9 mouse cellular contexts compared by ENCODE assay signal in genomic region chr7:98503951-98504647, GRCm38 (mm10). TPM values are rescaled to one million over a fixed set of nuclear protein-coding genes. Genes with fewer than 3 reads are reported as not detected.
DNase-seq lines count a peak whose midpoint lies in the region; ATAC-seq and TF ChIP-seq lines count a peak whose summit lies in the region.
"Had no signal": no experiment of that assay in that cellular context is flagged by ENCODE, and none has a peak within 500 bp of the region (broad histone marks: within the 10 kb centered on the region; RNA-seq: fewer than 3 reads in every experiment).

No protein-coding gene starts in this region.

- no peak overlapping the region for H3K9ac ChIP-seq in forebrain, embryonic 12.5 days
- no peak overlapping the region for H3K9ac ChIP-seq in intestine, postnatal 0 days (ENCODE audit: low read depth, low read length)
- H3K9ac ChIP-seq in stomach, embryonic 15.5 days = no peak overlapping the region
- H3K9ac ChIP-seq: liver, embryonic 14.5 days had no signal

- H3K4me2 ChIP-seq in forebrain, embryonic 12.5 days = no peak overlapping the region
- H3K4me2 ChIP-seq in intestine, postnatal 0 days (replicated peaks; ENCODE audit: low read depth) = no peak overlapping the region
- no peak overlapping the region for H3K4me2 ChIP-seq in stomach, embryonic 15.5 days

- no peak overlapping the region for H3K4me3 ChIP-seq in forebrain, embryonic 10.5 days
- no peak overlapping the region for H3K4me3 ChIP-seq in forebrain, embryonic 12.5 days (replicated peaks)
- H3K4me3 ChIP-seq in intestine, postnatal 0 days (ENCODE audit: low read depth, low read length) = no peak overlapping the region
- no peak overlapping the region for H3K4me3 ChIP-seq in stomach, embryonic 15.5 days (replicated peaks)

- ATAC-seq in forebrain, embryonic 12.5 days (ENCODE audit: low FRiP score) = no peak
- ATAC-seq in intestine, postnatal 0 days = peak; percentile 39; the same call in 1 of the 2 replicates
- ATAC-seq in stomach, embryonic 15.5 days (ENCODE audit: insufficient read depth, low FRiP score, low read depth) = peak; percentile 59
- no peak for ATAC-seq in erythroid progenitor cell, adult 5-6 weeks (replicated peaks; ENCODE audit: low FRiP score, poor library complexity, severe bottlenecking)
- no peak for ATAC-seq in inflammation-experienced regulatory T-cells, adult 6 months

- H3K4me1 ChIP-seq in forebrain, embryonic 10.5 days = peaks cover 58% of the 10 kb centered on the region
- H3K4me1 ChIP-seq in forebrain, embryonic 12.5 days = peaks cover 29% of the 10 kb centered on the region
- H3K4me1 ChIP-seq in intestine, postnatal 0 days (replicated peaks; ENCODE audit: control insufficient read depth, insufficient read depth, low read length) = no peaks in the 10 kb centered on the region
- peaks cover 30% of the 10 kb centered on the region for H3K4me1 ChIP-seq in stomach, embryonic 15.5 days

- H3K27me3 ChIP-seq in forebrain, embryonic 10.5 days (ENCODE audit: poor library complexity, severe bottlenecking) = no peaks in the 10 kb centered on the region
- no peaks in the 10 kb centered on the region for H3K27me3 ChIP-seq in forebrain, embryonic 12.5 days
- no peaks in the 10 kb centered on the region for H3K27me3 ChIP-seq in intestine, postnatal 0 days (replicated peaks; ENCODE audit: control insufficient read depth, insufficient read depth, low read length)
- no peaks in the 10 kb centered on the region for H3K27me3 ChIP-seq in stomach, embryonic 15.5 days (replicated peaks)

- no peaks in the 10 kb centered on the region for H3K36me3 ChIP-seq in forebrain, embryonic 10.5 days (replicated peaks)
- H3K36me3 ChIP-seq in forebrain, embryonic 12.5 days (replicated peaks) = no peaks in the 10 kb centered on the region
- H3K36me3 ChIP-seq in intestine, postnatal 0 days (ENCODE audit: control insufficient read depth, insufficient read depth) = peaks cover 3% of the 10 kb centered on the region; the same call in 1 of the 2 replicates
- H3K36me3 ChIP-seq in stomach, embryonic 15.5 days = 0 out of 2 replicates have a peak, but pooled peaks cover 4% of the 10 kb centered on the region

- TF ChIP-seq CTCF in intestine, postnatal 0 days (IDR thresholded peaks at IDR 0.05; ENCODE audit: low read depth) = no peak

- no peak for DNase-seq in forebrain, embryonic 10.5 days (ENCODE audit: extremely low spot score, low spot score)
- peak; percentile 60 to 71 for DNase-seq in right cerebral cortex, postnatal 10 days (ENCODE audit: low spot score in 2 of 2)
- no peak for DNase-seq in right cerebral cortex, postnatal 25 days

- WGBS in forebrain, embryonic 10.5 days = 66% methylated on average over 6 of the region's 6 CpGs
- WGBS in forebrain, embryonic 12.5 days = 79% methylated on average over 5 of the region's 6 CpGs
- 59% methylated on average over 6 of the region's 6 CpGs for WGBS in intestine, postnatal 0 days
- 51% methylated on average over 6 of the region's 6 CpGs for WGBS in stomach, embryonic 15.5 days

- H3K9me3 ChIP-seq in forebrain, embryonic 10.5 days = no peaks in the 10 kb centered on the region
- H3K9me3 ChIP-seq in forebrain, embryonic 12.5 days = no peaks in the 10 kb centered on the region
- H3K9me3 ChIP-seq in intestine, postnatal 0 days (ENCODE audit: control insufficient read depth) = no peaks in the 10 kb centered on the region
- H3K9me3 ChIP-seq in stomach, embryonic 15.5 days = no peaks in the 10 kb centered on the region

- H3K27ac ChIP-seq in forebrain, embryonic 10.5 days = peak overlapping the region; percentile 64; the same call in 1 of the 2 replicates
- no peak overlapping the region for H3K27ac ChIP-seq in forebrain, embryonic 12.5 days
- H3K27ac ChIP-seq in intestine, postnatal 0 days (ENCODE audit: low read depth, low read length) = no peak overlapping the region
- H3K27ac ChIP-seq in stomach, embryonic 15.5 days = peak overlapping the region; percentile 89
- H3K27ac ChIP-seq: liver, embryonic 14.5 days had no signal

RNA-seq across cellular contexts. Expression of gene Lrrc32, which starts 15.0 kb away (rescaled TPM):
- polyA plus RNA-seq in forebrain, embryonic 10.5 days (2016; fragmentation: Nextera tagmentation; extraction: Ambion mirVana) = 4.7 and 4.8 TPM in 2 replicates
- polyA plus RNA-seq in forebrain, embryonic 12.5 days (2016; fragmentation: Nextera tagmentation; extraction: Ambion mirVana) = 3.2 and 3.4 TPM in 2 replicates
- polyA plus RNA-seq in intestine, postnatal 0 days (2015; fragmentation: Nextera tagmentation; extraction: Ambion mirVana) = 6.3 and 6.9 TPM in 2 replicates
- 9.8 TPM in 2 replicates for polyA plus RNA-seq in stomach, embryonic 15.5 days (2015; fragmentation: Nextera tagmentation; extraction: Ambion mirVana)
- total RNA-seq in erythroid progenitor cell, adult 5-6 weeks (2015; ENCODE audit: low replicate concordance) = 1.1 TPM in 1 of 2 replicates, not detected in the other
- 0.51 TPM in 1 of 2 replicates, not detected in the other for total RNA-seq in erythroid progenitor cell, adult 5-6 weeks (2017; ENCODE audit: low replicate concordance)
- 10 to 100 TPM; 13.6 to 50.0 (median 44.7) TPM for polyA plus RNA-seq in inflammation-experienced regulatory T-cells, adult 6 months (2017; shearing (Covaris generic))

Comparison
In these comparisons a context has a peak if more than half of its experiments do, and no peak if none do; other contexts are left out.
1. DNase-seq: peak in right cerebral cortex, postnatal 10 days (2 of 2); none in forebrain, embryonic 10.5 days (single experiment) and right cerebral cortex, postnatal 25 days (single experiment).
2. H3K27ac ChIP-seq: peak in forebrain, embryonic 10.5 days (single experiment) and stomach, embryonic 15.5 days (single experiment); none in forebrain, embryonic 12.5 days (single experiment) and intestine, postnatal 0 days (single experiment).
3. ATAC-seq: peak in intestine, postnatal 0 days (single experiment) and stomach, embryonic 15.5 days (single experiment); none in forebrain, embryonic 12.5 days (single experiment), erythroid progenitor cell, adult 5-6 weeks (single experiment) and inflammation-experienced regulatory T-cells, adult 6 months (single experiment).